ENCODE assay signal across 9 mouse cellular contexts in the genomic region with DNA sequence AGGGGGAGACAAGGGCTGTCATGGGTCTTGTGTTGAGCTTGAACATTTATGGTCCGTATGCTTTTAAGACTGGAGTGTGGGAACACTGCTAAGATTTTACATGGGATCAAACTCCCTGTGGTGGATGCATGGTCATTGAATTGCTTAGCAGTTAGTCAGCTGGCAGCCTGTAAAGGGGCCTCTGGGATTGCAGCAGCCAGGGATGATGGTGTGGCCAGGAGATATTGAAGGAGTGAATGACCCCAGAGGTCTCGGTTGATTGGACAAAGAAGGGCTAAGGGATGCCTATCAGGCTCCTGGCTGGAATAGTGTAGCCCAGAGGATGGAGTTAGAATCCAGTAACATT. TPM values are rescaled to one million over a fixed set of nuclear protein-coding genes. Genes with fewer than 3 reads are reported as not detected.
DNase-seq lines count a peak whose midpoint lies in the region; ATAC-seq and TF ChIP-seq lines count a peak whose summit lies in the region.
"Had no signal": no experiment of that assay in that cellular context is flagged by ENCODE, and none has a peak within 500 bp of the region (broad histone marks: within the 10 kb centered on the region; RNA-seq: fewer than 3 reads in every experiment).

No protein-coding gene starts in this region.

- H3K79me2 ChIP-seq in myocyte (ENCODE audit: control insufficient read depth, insufficient read depth): no peaks in the 10 kb centered on the region

- no peak for TF ChIP-seq CTCF in kidney, postnatal 0 days (IDR thresholded peaks at IDR 0.05; ENCODE audit: low read depth)
- no peak for TF ChIP-seq CTCF in bone marrow macrophage, adult 2 months (IDR thresholded peaks at IDR 0.05; ENCODE audit: low read depth, low read length)

- ATAC-seq in kidney, postnatal 0 days (replicated peaks; ENCODE audit: low FRiP score, low read depth): peak; percentile 17; the same call in 1 of the 2 replicates
- peak; percentile 28; the same call in 1 of the 2 replicates for ATAC-seq in hindbrain, embryonic 15.5 days (ENCODE audit: low FRiP score, low read depth)

- H3K27ac ChIP-seq in kidney, postnatal 0 days: no peak overlapping the region
- 0 out of 2 replicates have a peak overlapping the region, but pooled peaks have one; percentile 28 for H3K27ac ChIP-seq in bone marrow macrophage, adult 2 months (ENCODE audit: insufficient read depth, low read depth, low read length)
- no peak overlapping the region for H3K27ac ChIP-seq in hindbrain, embryonic 15.5 days (replicated peaks)
- H3K27ac ChIP-seq: liver, embryonic 15.5 days had no signal

- H3K27me3 ChIP-seq in kidney, postnatal 0 days (ENCODE audit: insufficient read depth, low read length): no peaks in the 10 kb centered on the region
- no peaks in the 10 kb centered on the region for H3K27me3 ChIP-seq in hindbrain, embryonic 15.5 days
- no peaks in the 10 kb centered on the region for H3K27me3 ChIP-seq in myocyte (ENCODE audit: control insufficient read depth, insufficient read depth, insufficient read length)
- H3K27me3 ChIP-seq: liver, embryonic 15.5 days had no signal

- 78% methylated on average over 2 of the region's 2 CpGs for WGBS in kidney, postnatal 0 days
- WGBS in hindbrain, embryonic 15.5 days: 89% methylated on average over 2 of the region's 2 CpGs

- H3ac ChIP-seq in myocyte (ENCODE audit: control insufficient read depth, insufficient read length): no peak overlapping the region

- peak overlapping the region; percentile 1; the same call in 1 of the 2 replicates for H3K9ac ChIP-seq in kidney, postnatal 0 days (ENCODE audit: low read depth, low read length)
- H3K9ac ChIP-seq in hindbrain, embryonic 15.5 days: peak overlapping the region; percentile 24; the same call in 1 of the 2 replicates
- H3K9ac ChIP-seq: liver, embryonic 15.5 days had no signal

- H3K4me2 ChIP-seq in kidney, postnatal 0 days (ENCODE audit: low read length): no peak overlapping the region
- peak overlapping the region; percentile 41 for H3K4me2 ChIP-seq in hindbrain, embryonic 15.5 days
- peak overlapping the region; percentile 71 for H3K4me2 ChIP-seq in myocyte (ENCODE audit: low read depth)

- no peak for TF ChIP-seq POLR2A in bone marrow macrophage, adult 2 months (IDR thresholded peaks at IDR 0.05; ENCODE audit: borderline replicate concordance, low read depth, low read length)
- TF ChIP-seq POLR2A in myocyte (IDR thresholded peaks at IDR 0.05; ENCODE audit: insufficient read length, low read depth): no peak

- H3K9me3 ChIP-seq in kidney, postnatal 0 days (replicated peaks; ENCODE audit: low read length): no peaks in the 10 kb centered on the region
- no peaks in the 10 kb centered on the region for H3K9me3 ChIP-seq in hindbrain, embryonic 15.5 days
- H3K9me3 ChIP-seq: liver, embryonic 15.5 days had no signal

- H3K4me1 ChIP-seq in kidney, postnatal 0 days (replicated peaks; ENCODE audit: insufficient read depth, low read length): peaks cover 6% of the 10 kb centered on the region; the same call in 1 of the 2 replicates
- H3K4me1 ChIP-seq in bone marrow macrophage, adult 2 months (ENCODE audit: control insufficient read depth, insufficient read depth, low read length): peaks cover 20% of the 10 kb centered on the region
- peaks cover 9% of the 10 kb centered on the region for H3K4me1 ChIP-seq in hindbrain, embryonic 15.5 days (replicated peaks)

- no peak for DNase-seq in kidney, postnatal 0 days (ENCODE audit: low spot score)
- DNase-seq in kidney, postnatal 25 days: no peak
- no peak for DNase-seq in c-Kit-positive CD71-positive TER-119-positive erythroid progenitor cells, embryonic 14.5 days (ENCODE audit: low spot score)
- no peak for DNase-seq in layer of hippocampus, postnatal 14 days (ENCODE audit: low spot score in 2 of 2)
- no peak for DNase-seq in adrenal gland, postnatal 25 days

- no peaks in the 10 kb centered on the region for H3K36me3 ChIP-seq in kidney, postnatal 0 days (ENCODE audit: insufficient read depth, low read length)
- no peaks in the 10 kb centered on the region for H3K36me3 ChIP-seq in hindbrain, embryonic 15.5 days
- H3K36me3 ChIP-seq in myocyte (ENCODE audit: control insufficient read depth, insufficient read depth): no peaks in the 10 kb centered on the region
- H3K36me3 ChIP-seq: liver, embryonic 15.5 days had no signal

- H3K4me3 ChIP-seq in kidney, postnatal 0 days (replicated peaks; ENCODE audit: low read depth, low read length): no peak overlapping the region
- H3K4me3 ChIP-seq in bone marrow macrophage, adult 2 months (ENCODE audit: insufficient read depth, low read length): no peak overlapping the region; the same call in 1 of the 2 replicates
- no peak overlapping the region for H3K4me3 ChIP-seq in hindbrain, embryonic 15.5 days
- no peak overlapping the region for H3K4me3 ChIP-seq in myocyte
- H3K4me3 ChIP-seq: liver, embryonic 15.5 days had no signal

TF ChIP-seq in myocyte, 11 proteins besides CTCF, POLR2A, EP300 and RAD21:
- TF ChIP-seq E2F4 (IDR thresholded peaks at IDR 0.05; ENCODE audit: insufficient read depth) (no peak), TCF12 (IDR thresholded peaks at IDR 0.05; ENCODE audit: insufficient read depth, poor library complexity, severe bottlenecking) (no peak), CEBPB (IDR thresholded peaks at IDR 0.05; ENCODE audit: insufficient read depth, poor library complexity, severe bottlenecking) (0 out of 2 replicates have a peak, but pooled peaks have one; percentile 14), SRF (IDR thresholded peaks at IDR 0.05; ENCODE audit: control insufficient read depth, insufficient read length, low read depth) (no peak), POLR2AphosphoS2 (IDR thresholded peaks at IDR 0.05; ENCODE audit: insufficient read length, low read depth) (no peak), MYOD1 (IDR thresholded peaks at IDR 0.05; ENCODE audit: control insufficient read depth in 1 of 3, insufficient read length in 2 of 3, low read depth in 2 of 3) (no peak)

RNA-seq across cellular contexts. Expression of a gene that starts 4.8 kb away (rescaled TPM):
- polyA plus RNA-seq in kidney, postnatal 0 days (2015; fragmentation: Nextera tagmentation; extraction: Ambion mirVana): not detected in 2 replicates
- not detected in 2 replicates for polyA plus RNA-seq in bone marrow macrophage, adult 2 months (2012; ENCODE audit: insufficient read depth, insufficient read length, missing spikeins)
- not detected in 2 replicates for polyA plus RNA-seq in hindbrain, embryonic 15.5 days (2015; fragmentation: Nextera tagmentation; extraction: Ambion mirVana)
- polyA plus RNA-seq in myocyte (2012; fragmentation: generic; extraction: Trizol): not detected
- not detected for total RNA-seq in layer of hippocampus, postnatal 14 days (2021)
- total RNA-seq in adrenal gland, postnatal 25 days (2021): not detected in 2 replicates
- polyA plus RNA-seq: liver, embryonic 15.5 days had no signal

RNA-seq across cellular contexts. Expression of a gene that starts 52.5 kb away (rescaled TPM):
- 13.4 and 14.6 TPM in 2 replicates for polyA plus RNA-seq in kidney, postnatal 0 days (2015; fragmentation: Nextera tagmentation; extraction: Ambion mirVana)
- 4.0 and 6.0 TPM in 2 replicates for polyA plus RNA-seq in bone marrow macrophage, adult 2 months (2012; ENCODE audit: insufficient read depth, insufficient read length, missing spikeins)
- 25.1 and 28.2 TPM in 2 replicates for polyA plus RNA-seq in hindbrain, embryonic 15.5 days (2015; fragmentation: Nextera tagmentation; extraction: Ambion mirVana)
- polyA plus RNA-seq in myocyte (2012; fragmentation: generic; extraction: Trizol): 5.0 TPM
- 100 to 1,000 TPM; 134 to 142 TPM for total RNA-seq in layer of hippocampus, postnatal 14 days (2021)
- total RNA-seq in adrenal gland, postnatal 25 days (2021): 8.0 and 12.2 TPM in 2 replicates
